Mouse (Mus musculus): Measurements from ENCODE around the gene Bhmt2. TPM values are rescaled to one million over a fixed set of nuclear protein-coding genes. Genes with fewer than 3 reads are reported as not detected.

Gene Bhmt2
- polyA plus RNA-seq, 1 experiment from 2014 or later = not detected

- H3K4me3 ChIP-seq (ENCODE audit: low read depth, low read length) = no peak overlapping the region
- DNase-seq (ENCODE audit: low spot score) = no peak
- no peaks in the 10 kb centered on the region for H3K27me3 ChIP-seq (ENCODE audit: control insufficient read depth, insufficient read depth, low read length)
- H3K36me3 ChIP-seq (ENCODE audit: control insufficient read depth, insufficient read depth, low read length) = no peaks in the 10 kb centered on the region
- H3K9me3 ChIP-seq (ENCODE audit: control insufficient read depth, low read length) = no peaks in the 10 kb centered on the region
- 91% methylated on average over 3 of the region's 3 CpGs for WGBS
- ATAC-seq (ENCODE audit: low FRiP score) = no peak
- no peak overlapping the region for H3K9ac ChIP-seq (ENCODE audit: low read depth, low read length)
- no peak overlapping the region for H3K27ac ChIP-seq (ENCODE audit: low read depth, low read length)
- H3K4me2 ChIP-seq (replicated peaks; ENCODE audit: low read depth, low read length) = no peak overlapping the region
- H3K4me1 ChIP-seq (replicated peaks; ENCODE audit: control insufficient read depth, insufficient read depth, low read length) = no peaks in the 10 kb centered on the region
Measured at GRCm38 (mm10) chr13:93607701-93608100, 66.4 kb downstream of the Bhmt2 start.

DNA sequence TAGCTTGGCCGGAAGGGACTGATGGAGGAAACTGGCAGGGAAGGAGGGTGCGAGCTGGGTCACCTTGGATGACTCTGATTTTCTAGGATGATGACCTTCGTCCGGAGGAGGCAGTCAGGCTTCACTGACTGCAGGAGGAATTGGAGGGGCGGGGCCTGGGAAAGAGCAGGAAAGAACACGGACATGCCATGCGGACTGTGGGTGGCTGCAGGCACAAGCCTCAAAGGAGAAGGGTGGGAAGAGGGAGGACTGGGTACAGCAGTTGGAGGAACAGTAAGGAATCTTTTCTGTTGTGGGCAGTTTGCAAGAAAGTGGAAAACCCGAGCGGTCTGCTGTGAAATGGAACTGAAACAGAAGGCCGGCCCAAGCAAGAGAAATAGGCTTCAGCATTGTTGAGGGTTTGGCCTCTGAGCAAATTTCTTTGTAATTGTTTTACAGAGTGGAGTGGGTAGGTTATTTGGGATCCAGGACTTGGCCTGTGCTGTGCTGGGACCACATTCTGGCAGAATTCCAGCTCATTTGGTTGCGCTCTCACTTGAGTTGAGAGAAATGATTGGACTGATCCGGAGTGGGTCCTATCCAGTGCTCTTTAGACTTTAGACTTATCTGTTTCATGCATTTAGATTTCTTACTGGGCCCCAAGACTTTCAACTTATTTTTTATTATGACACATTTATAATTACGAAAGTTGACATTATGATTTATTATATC is 67.1 kb downstream of the Bhmt2 start:
- WGBS = 80% methylated on average over 13 of the region's 13 CpGs
- DNase-seq (ENCODE audit: low spot score) (no peak), ATAC-seq (ENCODE audit: low FRiP score) (no peak)
- H3K9me3 ChIP-seq (ENCODE audit: control insufficient read depth, low read length) = no peaks in the 10 kb centered on the region
- H3K9ac ChIP-seq (ENCODE audit: low read depth, low read length) = no peak overlapping the region
- no peak overlapping the region for H3K4me3 ChIP-seq (ENCODE audit: low read depth, low read length)
- H3K4me2 ChIP-seq (replicated peaks; ENCODE audit: low read depth, low read length) = no peak overlapping the region
- no peaks in the 10 kb centered on the region for H3K36me3 ChIP-seq (ENCODE audit: control insufficient read depth, insufficient read depth, low read length)
- no peaks in the 10 kb centered on the region for H3K27me3 ChIP-seq (ENCODE audit: control insufficient read depth, insufficient read depth, low read length)
- H3K27ac ChIP-seq (ENCODE audit: low read depth, low read length) = no peak overlapping the region
- H3K4me1 ChIP-seq (replicated peaks; ENCODE audit: control insufficient read depth, insufficient read depth, low read length) = no peaks in the 10 kb centered on the region

Other genes with a start within 250 kb of the Bhmt2 start
- 4.5 and 7.2 TPM in 2 replicates for gene Jmy, start 174.5 kb downstream of the Bhmt2 start, polyA plus RNA-seq (2014; fragmentation: Nextera tagmentation; extraction: Ambion mirVana)
- 0.20 and 0.40 TPM in 2 replicates for gene Bhmt, start 36.3 kb downstream of the Bhmt2 start, polyA plus RNA-seq (2014; fragmentation: Nextera tagmentation; extraction: Ambion mirVana)
- 0.17 and 0.24 TPM in 2 replicates for gene Dmgdh, start 131 bp upstream of the Bhmt2 start, polyA plus RNA-seq (2014; fragmentation: Nextera tagmentation; extraction: Ambion mirVana)
- gene Arsb, start 97.3 kb upstream of the Bhmt2 start, polyA plus RNA-seq (2014; fragmentation: Nextera tagmentation; extraction: Ambion mirVana) = 6.4 and 7.0 TPM in 2 replicates

Measured in hindbrain, embryonic 11.5 days (tissue).